Mouse (Mus musculus): ENCODE measurements around the gene Gramd1b.
A peak's percentile ranks its signal among the peaks of the same experiment; 100 is the strongest.

The Gramd1b gene

DNA sequence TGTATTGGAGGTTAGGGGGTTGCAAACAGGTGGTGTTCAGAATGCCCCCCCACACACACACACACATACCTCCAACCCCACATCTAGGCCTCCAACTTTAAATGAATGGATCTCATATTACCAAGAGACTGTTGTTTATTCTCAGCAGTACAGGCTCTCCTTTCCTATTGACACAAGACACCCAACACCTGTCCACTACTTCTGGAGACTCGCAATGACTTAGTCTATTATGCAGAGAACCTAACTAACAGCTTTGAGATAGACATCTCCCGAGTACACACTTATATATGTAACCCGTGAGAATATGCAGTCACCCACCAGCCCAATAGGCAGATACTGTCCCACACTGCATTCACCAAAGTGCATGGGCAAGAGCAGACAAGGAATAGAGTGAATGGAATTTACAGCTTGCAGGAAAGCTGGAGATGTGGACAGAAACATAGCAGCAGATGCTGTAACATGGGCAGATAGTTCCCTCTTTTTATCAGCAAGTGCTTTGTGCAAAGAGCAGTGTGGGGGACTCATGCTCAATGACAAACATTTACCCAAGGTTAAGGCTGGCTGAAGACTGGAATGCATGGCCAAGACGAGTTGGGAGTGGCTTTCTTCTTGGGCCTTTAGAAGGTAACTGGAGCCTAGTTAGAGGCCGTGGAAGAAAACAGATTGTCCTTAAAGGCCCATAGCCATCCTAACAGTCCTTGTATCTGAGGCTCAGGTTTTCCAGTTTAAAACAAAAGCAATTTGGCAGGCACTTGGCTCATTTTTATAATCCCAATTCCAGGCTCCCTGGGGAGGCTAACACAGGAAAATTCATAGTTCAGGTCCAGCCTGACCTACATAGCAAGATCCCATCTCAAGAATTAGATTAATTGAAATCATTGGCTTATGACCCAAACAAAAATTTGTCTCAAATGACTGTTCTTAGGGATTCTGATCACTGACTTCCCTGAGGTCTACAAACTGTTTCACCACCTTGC, 71.6 kb downstream of the Gramd1b start:
- no peak for DNase-seq (ENCODE audit: extremely low spot score, low spot score)

- no peak for DNase-seq (ENCODE audit: extremely low spot score, low spot score)
Observed at GRCm38 (mm10) chr9:40458559-40459303, 72.5 kb downstream of the Gramd1b start.

DNA sequence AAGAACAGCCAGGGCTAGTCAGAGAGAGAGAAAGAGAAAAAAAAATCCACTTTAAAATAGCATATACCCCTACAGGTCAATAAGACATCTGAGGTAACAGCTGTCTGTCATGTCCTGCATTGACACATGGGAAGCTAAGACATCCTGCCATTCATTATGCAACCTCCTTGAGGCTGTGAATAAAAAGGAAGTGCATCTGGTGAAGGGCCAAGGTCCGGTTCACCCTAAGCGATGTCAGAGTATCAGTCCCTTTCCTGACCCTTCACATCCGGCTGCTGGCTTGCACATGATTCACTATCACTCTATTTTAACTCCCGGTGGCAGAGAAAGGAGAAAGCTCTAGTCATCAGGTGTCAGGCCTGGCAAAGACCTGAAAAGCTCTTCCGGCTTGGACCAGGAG, 73.7 kb downstream of the Gramd1b start:
- no peak for DNase-seq (ENCODE audit: extremely low spot score, low spot score)

GRCm38 (mm10) chr9:40456191-40456590, 75.0 kb downstream of the Gramd1b start:
- DNase-seq (ENCODE audit: extremely low spot score, low spot score), result no peak

GRCm38 (mm10) chr9:40455336-40456185, 75.6 kb downstream of the Gramd1b start:
- peak; percentile 64 for DNase-seq (ENCODE audit: extremely low spot score, low spot score)

DNA sequence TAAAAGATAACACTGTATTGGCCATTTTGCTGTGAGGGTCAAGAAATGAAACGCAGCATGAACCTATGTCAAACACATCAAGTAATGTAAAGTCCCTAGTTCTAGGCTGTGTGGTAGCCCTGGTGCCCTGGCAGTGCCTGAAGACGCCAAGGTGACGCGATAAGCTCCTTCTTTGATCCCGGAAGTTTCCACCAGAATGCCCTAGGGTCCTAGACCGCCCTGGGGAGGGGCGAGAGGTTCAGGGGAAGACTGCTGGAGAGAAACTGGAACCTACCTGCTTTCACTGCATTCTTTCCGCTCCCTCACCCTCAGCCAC, 76.2 kb downstream of the Gramd1b start:
- DNase-seq (ENCODE audit: extremely low spot score, low spot score), result no peak

DNA sequence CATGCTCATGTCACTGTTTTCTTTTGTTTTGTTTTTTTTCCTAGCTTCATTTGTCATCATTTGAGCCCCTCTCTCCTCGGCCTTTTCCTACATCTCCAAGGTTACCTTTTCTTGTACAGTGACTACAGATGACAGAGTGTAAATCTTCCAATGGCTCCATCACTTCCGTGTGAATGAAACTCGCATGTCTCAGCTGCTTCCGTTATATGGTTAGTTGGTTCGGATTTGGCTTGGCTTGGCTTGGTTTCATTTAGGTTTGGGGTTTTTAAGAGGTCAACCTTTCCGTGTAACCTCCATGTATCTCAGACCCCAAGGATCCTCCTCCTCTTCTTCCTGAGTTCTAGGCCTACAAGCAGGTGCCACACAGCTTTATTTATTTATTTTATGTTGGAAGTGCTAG, 77.3 kb downstream of the Gramd1b start:
- no peak for DNase-seq (ENCODE audit: extremely low spot score, low spot score)

- DNase-seq (ENCODE audit: extremely low spot score, low spot score), result no peak
Observed at GRCm38 (mm10) chr9:40452208-40452607, 79.0 kb downstream of the Gramd1b start.

GRCm38 (mm10) chr9:40450776-40451175, 80.4 kb downstream of the Gramd1b start:
- no peak for DNase-seq (ENCODE audit: extremely low spot score, low spot score)

DNA sequence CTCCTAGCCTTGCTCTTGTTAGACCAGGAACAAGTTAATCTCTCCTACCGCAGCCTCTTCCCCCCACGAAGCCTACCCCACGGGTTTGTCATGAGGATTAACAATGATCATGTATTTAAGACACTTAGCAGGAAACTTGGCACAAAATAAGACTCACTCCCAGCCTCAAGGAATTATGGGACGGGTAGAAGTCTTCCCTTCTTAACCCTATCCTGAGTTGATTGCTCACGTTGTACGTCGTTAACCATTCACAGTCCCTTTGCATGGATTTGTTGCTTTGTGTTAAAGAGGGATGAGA, 80.8 kb downstream of the Gramd1b start:
- DNase-seq (ENCODE audit: extremely low spot score, low spot score), result no peak

GRCm38 (mm10) chr9:40449610-40450416, 81.4 kb downstream of the Gramd1b start:
- DNase-seq (ENCODE audit: extremely low spot score, low spot score), result no peak

- DNase-seq (ENCODE audit: extremely low spot score, low spot score), result no peak
Observed at GRCm38 (mm10) chr9:40448646-40449243, 82.4 kb downstream of the Gramd1b start.

DNA sequence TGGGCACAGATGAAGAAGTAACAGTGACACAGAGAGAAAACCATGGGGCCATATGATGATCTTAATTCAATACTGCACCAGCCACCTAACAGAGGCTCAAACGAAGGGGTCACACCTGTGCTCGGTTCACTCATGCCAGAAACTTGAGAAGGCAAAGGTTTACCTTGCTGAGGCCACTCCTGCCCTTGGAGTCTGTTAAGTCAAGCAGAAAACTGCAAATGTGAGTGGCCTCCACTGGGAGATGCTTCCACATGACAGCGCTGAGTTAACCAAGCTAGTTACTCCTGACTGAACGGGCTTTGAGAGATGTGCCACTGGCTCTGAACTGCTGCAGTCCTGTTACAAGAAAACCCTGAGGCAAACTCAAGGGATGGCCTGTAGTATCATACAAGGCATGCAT, 83.9 kb downstream of the Gramd1b start:
- DNase-seq (ENCODE audit: extremely low spot score, low spot score), result no peak

GRCm38 (mm10) chr9:40444961-40445360, 86.2 kb downstream of the Gramd1b start:
- DNase-seq (ENCODE audit: extremely low spot score, low spot score), result no peak

DNA sequence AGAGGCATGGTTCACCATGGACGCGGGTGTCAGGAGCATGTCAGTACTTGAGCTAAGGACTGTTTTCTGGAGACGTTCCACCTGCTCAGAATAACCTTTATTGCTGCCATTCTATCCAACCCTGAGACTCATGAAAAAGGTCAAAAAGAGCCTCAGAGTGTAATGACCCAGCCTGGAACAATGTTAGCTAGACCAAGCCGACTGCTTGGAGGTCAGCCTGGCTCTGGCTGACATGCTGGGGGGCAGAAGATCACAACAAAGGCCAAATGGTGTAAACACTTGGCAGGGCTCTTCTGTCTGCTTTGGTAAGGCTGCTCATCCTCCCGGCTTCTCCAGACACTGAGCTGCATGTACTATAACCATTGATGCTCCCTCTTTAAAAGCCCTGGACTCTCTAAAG, 88.4 kb downstream of the Gramd1b start:
- DNase-seq (ENCODE audit: extremely low spot score, low spot score), result no peak

- no peak for DNase-seq (ENCODE audit: extremely low spot score, low spot score)
Observed at GRCm38 (mm10) chr9:40439973-40440687, 91.1 kb downstream of the Gramd1b start.

DNA sequence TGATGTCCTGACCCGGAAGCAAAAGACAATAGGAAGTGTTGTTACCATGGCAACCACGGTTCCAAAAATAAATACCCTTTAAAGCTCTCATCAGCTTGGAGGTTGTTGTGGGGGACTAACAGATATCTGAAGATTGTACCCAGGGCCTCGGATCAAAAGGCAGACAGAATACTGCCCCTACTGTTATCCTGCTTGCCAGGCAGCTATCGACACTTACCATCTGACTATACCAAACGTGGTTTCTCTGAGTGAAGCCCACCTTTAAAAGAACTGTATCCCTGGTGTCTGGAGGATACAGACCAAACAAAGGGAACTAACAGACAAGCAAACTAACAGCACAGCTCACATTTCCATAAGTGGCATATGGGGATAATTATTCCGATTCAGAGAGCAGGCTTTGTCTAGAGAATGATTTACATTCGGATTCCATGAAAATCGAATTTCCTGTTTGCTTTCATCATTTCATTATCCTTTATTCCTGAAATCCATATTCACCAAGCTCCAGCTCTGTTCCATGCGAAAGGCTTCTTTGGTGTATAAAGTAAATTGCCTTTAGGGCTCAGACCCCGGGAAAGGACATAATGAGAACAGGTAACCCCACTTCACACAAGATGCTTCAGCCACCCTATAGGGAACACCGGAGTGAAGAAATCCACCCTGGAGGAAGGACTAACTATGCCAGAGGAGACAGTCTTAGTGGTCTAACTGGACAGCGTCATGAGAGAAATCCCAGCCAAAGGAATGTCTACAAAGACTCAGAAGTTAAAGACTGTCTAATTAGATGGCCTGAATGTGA, 92.3 kb downstream of the Gramd1b start:
- DNase-seq (ENCODE audit: extremely low spot score, low spot score), result no peak

DNA sequence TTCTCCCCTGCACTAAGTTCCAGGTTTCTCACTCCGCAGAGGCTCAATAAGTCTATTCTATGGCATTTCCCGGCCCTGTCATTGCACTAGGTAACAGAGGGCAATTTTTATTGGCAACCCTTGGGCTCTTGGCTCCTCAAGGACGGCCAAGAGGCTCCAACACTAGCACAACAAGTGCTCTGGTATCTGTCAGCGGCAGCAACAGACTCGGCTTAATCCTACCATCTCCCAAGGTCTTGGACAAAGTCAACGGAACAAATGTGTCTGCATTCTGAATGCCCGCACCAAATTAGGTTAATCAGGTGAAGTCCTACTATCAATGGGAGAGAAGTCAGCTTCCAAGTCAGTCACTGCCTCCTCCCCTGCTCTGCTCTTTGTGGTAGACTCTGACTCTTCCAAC, 93.3 kb downstream of the Gramd1b start:
- DNase-seq (ENCODE audit: extremely low spot score, low spot score), result no peak

- DNase-seq (ENCODE audit: extremely low spot score, low spot score), result no peak
Observed at GRCm38 (mm10) chr9:40433286-40433685, 97.9 kb downstream of the Gramd1b start.

Data from neural tube, embryonic 10.5 days (tissue).